Mouse (Mus musculus) liver, postnatal 0 days (tissue): Measurements from ENCODE around the gene Ipo9.

Source experiments
- CTCF ChIP-seq: sonication (generic); IDR thresholded peaks from 2 replicates; pipeline ENCODE4 v1.5.1; 2016; ENCODE audit warnings: antibody characterized with exemption, low read depth
- EP300 ChIP-seq: IDR thresholded peaks from 2 replicates; pipeline ENCODE4 v1.6.1; 2016; ENCODE audit warnings: antibody characterized with exemption, low read depth, mild to moderate bottlenecking

- TF ChIP-seq CTCF (peak; percentile 29; the same call in 1 of the 2 replicates), EP300 (no peak)
Observed at GRCm38 (mm10) chr1:135368982-135369381, 61.3 kb downstream of the Ipo9 start.
